Mouse (Mus musculus) cortical plate, adult 2 months (tissue): ENCODE results near the gene Ebf1. TPM values are rescaled to one million over a fixed set of nuclear protein-coding genes. Genes with fewer than 3 reads are reported as not detected.
A peak's percentile ranks its signal among the peaks of the same experiment; 100 is the strongest.
"Not testable (repeated sequence)": the region's sequence is repeated elsewhere in the genome, so short reads cannot be mapped to it uniquely, and the experiment has no call there.

Source experiments
- H3K27ac ChIP-seq: fragments of 200-500 bp; 2 replicates; pipeline ENCODE4 v1.5.1; 2012; ENCODE audit warnings: low read length, control low read depth, inconsistent platforms; ENCODE audit not compliant: insufficient read depth
- H3K4me1 ChIP-seq: fragments of 200-500 bp; 2 replicates; pipeline ENCODE4 v1.6.1; 2011; ENCODE audit warnings: low read length; ENCODE audit not compliant: control insufficient read depth, insufficient read depth
- H3K4me3 ChIP-seq: fragments of 200-500 bp; 2 replicates; pipeline ENCODE4 v1.5.1; 2011; ENCODE audit warnings: mild to moderate bottlenecking, low read length, control low read depth; ENCODE audit not compliant: insufficient read depth
- CTCF ChIP-seq: fragments of 200-500 bp; IDR thresholded peaks from 2 replicates; pipeline ENCODE4 v1.5.1; 2011; ENCODE audit warnings: mild to moderate bottlenecking, control low read depth, low read length; ENCODE audit not compliant: insufficient read depth; ENCODE audit errors: extremely low read depth
- POLR2A ChIP-seq: fragments of 200-500 bp; IDR thresholded peaks from 2 replicates; pipeline ENCODE4 v1.6.1; 2011; ENCODE audit warnings: mild to moderate bottlenecking, low read length, control low read depth; ENCODE audit not compliant: insufficient read depth; ENCODE audit errors: extremely low read depth
- polyA plus RNA-seq: library from polyadenylated mRNA; depleted of rRNA; stranded (reverse); fragments of >200 nt; gene quantifications from 2 replicates; pipeline ENCODE4 v1.2.3, GENCODE M21; 2012; rRNA removed

The Ebf1 gene
- 3.0 and 3.8 TPM in 2 replicates for polyA plus RNA-seq

GRCm38 (mm10) chr11:44616788-44617712, at the start of gene Ebf1:
Gene Ebf1 (plus strand): TSS chr11:44617317.
- H3K4me3 ChIP-seq: peak within 1 kb of the TSS; percentile 40
- H3K4me1 ChIP-seq: no peaks in the 10 kb centered on the region
- peak within 1 kb of the TSS; percentile 48 for H3K27ac ChIP-seq
- no peak for TF ChIP-seq CTCF
- 0 out of 2 replicates have a peak, but pooled peaks have one; percentile 28 for TF ChIP-seq POLR2A

GRCm38 (mm10) chr11:44570336-44570735, 46.8 kb upstream of the Ebf1 start:
- not testable (repeated sequence) for H3K4me3 ChIP-seq, H3K4me1 ChIP-seq, H3K27ac ChIP-seq

DNA sequence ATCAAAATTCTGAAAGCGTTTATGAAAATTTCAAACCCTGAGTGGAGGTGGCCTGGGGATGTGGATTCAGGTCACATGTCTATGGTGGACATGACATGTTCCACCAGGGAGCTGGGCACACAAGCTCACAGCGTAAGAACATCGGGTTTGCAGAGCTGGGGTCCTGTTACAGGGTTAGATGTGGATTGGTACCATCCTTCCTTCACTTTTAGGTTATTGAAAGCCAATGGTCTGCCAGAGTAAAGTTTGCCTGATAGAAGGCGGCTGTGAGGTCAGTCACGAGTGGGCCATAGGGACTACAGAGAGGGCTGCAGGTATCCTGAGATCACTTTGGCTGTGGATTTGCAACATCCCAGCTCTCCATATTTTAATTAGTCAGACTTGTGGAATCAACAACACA, 44.3 kb upstream of the Ebf1 start:
- no peak overlapping the region for H3K4me3 ChIP-seq
- TF ChIP-seq POLR2A (no peak), CTCF (no peak)
- H3K4me1 ChIP-seq: no peaks in the 10 kb centered on the region
- H3K27ac ChIP-seq: no peak overlapping the region

GRCm38 (mm10) chr11:44573396-44573795, 43.7 kb upstream of the Ebf1 start:
- no peak overlapping the region for H3K4me3 ChIP-seq
- no peaks in the 10 kb centered on the region for H3K4me1 ChIP-seq
- TF ChIP-seq CTCF (no peak), POLR2A (no peak)
- no peak overlapping the region for H3K27ac ChIP-seq

GRCm38 (mm10) chr11:44574391-44574790, 42.7 kb upstream of the Ebf1 start:
- Histone ChIP-seq H3K4me1 (no peaks in the 10 kb centered on the region), H3K27ac (no peak overlapping the region), H3K4me3 (no peak overlapping the region)
- TF ChIP-seq POLR2A (no peak), CTCF (no peak)

- H3K27ac ChIP-seq: no peak overlapping the region
- TF ChIP-seq POLR2A (no peak), CTCF (no peak)
Observed at GRCm38 (mm10) chr11:44574820-44575219, 42.3 kb upstream of the Ebf1 start.

GRCm38 (mm10) chr11:44577911-44578310, 39.2 kb upstream of the Ebf1 start:
- Histone ChIP-seq H3K4me1 (no peaks in the 10 kb centered on the region), H3K4me3 (no peak overlapping the region), H3K27ac (no peak overlapping the region)
- TF ChIP-seq CTCF: no peak
- TF ChIP-seq POLR2A: no peak

More at GRCm38 (mm10) chr11:44574820-44575219, 42.3 kb upstream of the Ebf1 start:
- Histone ChIP-seq H3K4me1 (no peaks in the 10 kb centered on the region), H3K4me3 (no peak overlapping the region)

GRCm38 (mm10) chr11:44581277-44581683, 35.8 kb upstream of the Ebf1 start:
- Histone ChIP-seq H3K4me1 (no peaks in the 10 kb centered on the region), H3K4me3 (no peak overlapping the region), H3K27ac (no peak overlapping the region)
- TF ChIP-seq POLR2A (no peak), CTCF (peak; percentile 46)

GRCm38 (mm10) chr11:44586047-44586696, 30.9 kb upstream of the Ebf1 start:
- Histone ChIP-seq H3K4me1 (no peaks in the 10 kb centered on the region), H3K27ac (no peak overlapping the region), H3K4me3 (no peak overlapping the region)
- TF ChIP-seq POLR2A (no peak), CTCF (peak; percentile 84)

- Histone ChIP-seq H3K4me3 (no peak overlapping the region), H3K27ac (no peak overlapping the region), H3K4me1 (no peaks in the 10 kb centered on the region)
- TF ChIP-seq POLR2A (no peak), CTCF (no peak)
Observed at GRCm38 (mm10) chr11:44593016-44593415, 24.1 kb upstream of the Ebf1 start.
